Mouse (Mus musculus) MN1 (cell line): ENCODE measurements around the gene Acsl1.

Experiments
- DNase-seq: peaks from one replicate; pipeline ENCODE4 v3.0.0-alpha.2; 2016; ENCODE audit warnings: low spot score

The Acsl1 gene

DNA sequence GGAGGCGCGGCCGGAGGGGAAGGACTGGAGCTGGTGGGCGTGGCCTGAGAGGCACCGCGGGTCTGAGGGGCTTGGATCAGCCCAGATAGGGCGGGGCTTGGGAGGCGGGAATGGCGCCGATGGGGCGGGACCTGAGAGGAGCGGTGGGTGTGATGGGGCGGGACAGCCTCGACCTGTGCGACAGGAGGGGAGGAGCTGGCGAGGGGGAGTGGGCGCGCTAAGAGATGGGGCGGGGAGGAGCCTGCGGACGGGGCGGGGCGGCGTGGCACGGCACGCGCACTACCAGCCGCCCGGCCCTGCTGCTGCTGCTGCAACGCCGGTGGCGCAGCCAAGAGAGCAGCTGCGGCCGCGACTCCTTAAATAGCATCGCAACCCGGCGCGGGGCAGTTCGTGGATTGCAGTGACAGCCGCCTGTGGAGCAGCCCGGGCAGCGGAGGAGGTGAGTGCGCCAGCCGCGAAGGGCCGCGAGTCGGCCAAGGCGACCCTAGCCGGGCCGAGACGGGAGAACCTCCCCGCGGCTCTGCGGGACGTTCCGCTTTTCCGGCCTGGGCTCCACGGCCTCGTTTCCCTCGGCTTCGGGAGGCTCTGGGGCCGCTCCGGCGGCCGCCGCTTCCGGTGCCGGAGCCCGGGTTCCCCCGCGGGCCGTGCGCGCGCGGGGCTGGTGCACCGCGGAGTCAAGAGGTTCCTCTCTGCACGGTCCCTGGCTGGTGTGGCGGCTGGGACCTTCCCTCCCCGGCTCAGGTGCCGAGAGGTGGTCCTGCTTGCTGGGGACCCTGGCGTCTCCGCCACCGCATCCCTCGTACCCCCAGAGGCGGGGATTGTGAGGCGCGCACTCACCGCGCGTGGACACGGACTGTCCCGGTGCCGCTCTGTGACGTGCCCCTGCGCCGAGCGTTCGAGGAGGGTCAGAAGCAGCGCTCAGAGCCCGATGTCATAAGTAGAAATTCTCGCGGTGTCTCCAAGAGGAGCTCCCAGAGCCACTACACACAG lies at the start of gene Acsl1:
Gene Acsl1, plus strand, starts transcription at position 246 of the 990 bp plus-strand sequence.
- peak; percentile 97 for DNase-seq

DNA sequence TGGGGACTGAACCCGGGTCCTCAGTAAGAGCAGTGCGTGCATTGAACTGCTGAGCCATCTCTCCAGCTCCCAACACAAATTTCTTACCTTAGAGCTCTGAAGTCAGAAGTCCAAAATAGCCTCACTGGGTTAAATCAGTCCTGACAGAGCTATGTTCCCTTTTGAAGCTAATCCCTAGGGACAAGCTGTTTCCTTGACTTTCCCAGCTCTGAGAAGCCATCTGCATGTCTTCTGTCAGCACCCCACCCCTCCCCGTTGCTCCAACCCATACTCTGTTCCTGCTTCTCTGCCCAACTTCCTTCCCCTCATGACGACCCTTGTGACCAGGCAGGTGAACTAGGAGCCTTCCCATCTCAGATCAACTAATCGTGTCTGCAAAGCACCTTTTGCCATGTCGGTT lies 49.3 kb upstream of the Acsl1 start:
- peak; percentile 85 for DNase-seq

DNA sequence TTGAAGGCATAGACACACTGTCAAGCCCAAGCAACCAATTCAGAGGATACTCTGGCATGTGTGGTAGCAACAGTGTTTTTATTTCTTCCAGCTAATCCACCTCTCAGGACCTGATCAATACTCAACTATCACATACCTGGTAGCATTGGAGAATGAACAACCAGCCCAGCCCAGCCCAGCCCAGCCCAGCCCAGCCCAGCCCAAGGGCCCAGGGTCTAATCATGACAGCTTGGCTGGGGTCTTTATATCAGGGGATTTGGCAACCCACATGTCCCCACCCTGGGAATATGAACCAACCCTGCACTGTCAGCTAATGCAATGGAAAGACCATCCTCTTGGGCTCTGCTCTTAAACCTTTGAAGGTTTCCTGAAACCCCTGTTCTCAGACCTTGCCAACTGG lies 42.9 kb upstream of the Acsl1 start:
- DNase-seq = no peak

DNA sequence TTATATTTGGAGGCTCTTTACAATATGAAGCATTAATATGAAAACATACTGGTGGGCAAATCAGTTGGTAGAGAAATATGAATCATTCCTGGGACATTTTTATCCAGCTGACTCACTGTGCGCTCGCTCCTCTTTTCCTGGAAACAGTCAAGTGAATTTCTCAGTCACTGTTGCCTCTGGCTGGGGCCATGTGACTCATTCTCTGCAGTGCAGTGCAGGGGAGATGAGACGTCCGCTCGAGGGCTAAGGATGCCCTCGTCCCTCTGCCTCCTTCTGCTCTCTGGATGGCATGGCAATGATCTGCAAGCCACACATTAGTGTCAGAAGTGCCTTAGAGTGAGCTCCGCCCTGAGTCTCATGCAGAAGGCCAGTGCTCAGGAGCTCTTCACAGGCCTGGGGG lies 41.0 kb upstream of the Acsl1 start:
- peak; percentile 37 for DNase-seq

DNA sequence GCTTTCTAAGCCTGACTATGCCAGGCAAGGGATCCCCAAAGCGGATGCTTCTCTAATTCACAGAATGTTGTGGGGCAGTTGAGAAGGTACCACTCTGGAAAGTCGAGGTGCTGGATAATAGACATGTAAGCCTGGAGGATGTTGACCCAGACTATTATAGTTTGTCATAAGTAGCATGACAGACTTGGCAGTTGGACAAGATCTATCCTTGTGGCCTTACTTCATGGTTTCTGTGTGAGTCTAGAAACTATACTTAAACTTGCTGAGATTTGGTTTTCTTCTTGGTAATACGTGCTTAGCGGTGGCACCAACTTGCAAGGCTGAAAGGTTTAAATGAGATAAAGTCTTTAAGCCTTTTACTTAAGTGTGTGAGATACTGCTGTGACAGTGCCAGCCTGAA lies 38.9 kb upstream of the Acsl1 start:
- no peak for DNase-seq

DNA sequence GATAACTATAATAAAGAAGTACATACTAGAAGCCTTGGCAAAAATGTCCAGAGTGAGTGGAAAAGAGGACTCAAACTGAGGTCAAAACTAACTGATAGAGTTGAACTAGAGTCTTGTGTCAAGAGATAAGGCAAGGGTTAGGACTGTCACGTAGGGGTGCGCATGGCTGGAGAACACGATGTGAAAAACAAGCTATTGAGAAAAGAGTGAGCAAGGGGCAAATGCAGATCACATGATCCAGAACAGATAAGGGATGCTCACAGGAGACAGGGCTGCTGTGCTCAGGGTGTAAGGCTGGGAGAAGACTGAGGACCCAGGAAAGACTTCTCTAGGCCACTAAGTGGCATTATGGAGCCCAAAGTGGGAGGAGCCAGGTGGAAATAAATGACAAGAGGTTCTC lies 38.3 kb upstream of the Acsl1 start:
- DNase-seq = no peak

DNA sequence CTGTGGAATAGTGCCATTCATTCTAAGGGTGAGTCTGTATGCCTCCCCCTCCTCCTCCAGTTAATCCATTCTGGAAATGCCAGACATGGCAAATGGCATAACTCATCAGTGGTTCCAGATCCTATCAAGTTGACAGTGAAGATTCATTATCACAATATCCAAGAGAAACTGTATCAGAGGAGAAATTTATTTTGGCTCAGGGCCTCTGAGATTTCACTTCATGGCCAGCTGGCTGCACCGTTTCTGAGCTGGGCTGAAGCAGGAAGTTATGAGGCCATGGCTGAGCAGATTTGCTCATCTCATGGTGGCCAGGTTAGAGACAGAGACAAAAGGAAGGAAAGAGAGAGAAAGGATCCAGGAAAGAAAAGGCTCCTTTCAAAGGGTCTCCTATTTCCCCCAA lies 37.2 kb upstream of the Acsl1 start:
- peak; percentile 16 for DNase-seq

DNA sequence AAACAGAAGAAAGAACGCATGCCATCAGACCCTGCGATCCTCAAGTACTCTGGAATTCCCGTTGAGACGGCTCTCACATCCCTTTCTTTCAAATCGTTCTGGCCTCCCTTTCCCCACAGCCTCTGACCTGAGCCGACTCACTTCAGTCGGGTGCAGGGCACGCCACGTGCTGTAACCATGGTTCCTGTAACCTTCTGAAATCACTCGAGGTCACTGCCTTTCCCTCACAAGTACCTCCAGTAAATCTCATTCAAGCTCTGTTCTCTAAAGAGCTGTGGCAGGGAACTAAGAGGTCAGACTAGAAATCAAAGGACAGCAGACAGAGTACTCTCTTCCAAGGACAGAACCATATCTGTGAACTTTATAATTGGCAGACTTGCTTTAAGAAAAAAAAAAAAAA lies 32.3 kb upstream of the Acsl1 start:
- DNase-seq = no peak

DNA sequence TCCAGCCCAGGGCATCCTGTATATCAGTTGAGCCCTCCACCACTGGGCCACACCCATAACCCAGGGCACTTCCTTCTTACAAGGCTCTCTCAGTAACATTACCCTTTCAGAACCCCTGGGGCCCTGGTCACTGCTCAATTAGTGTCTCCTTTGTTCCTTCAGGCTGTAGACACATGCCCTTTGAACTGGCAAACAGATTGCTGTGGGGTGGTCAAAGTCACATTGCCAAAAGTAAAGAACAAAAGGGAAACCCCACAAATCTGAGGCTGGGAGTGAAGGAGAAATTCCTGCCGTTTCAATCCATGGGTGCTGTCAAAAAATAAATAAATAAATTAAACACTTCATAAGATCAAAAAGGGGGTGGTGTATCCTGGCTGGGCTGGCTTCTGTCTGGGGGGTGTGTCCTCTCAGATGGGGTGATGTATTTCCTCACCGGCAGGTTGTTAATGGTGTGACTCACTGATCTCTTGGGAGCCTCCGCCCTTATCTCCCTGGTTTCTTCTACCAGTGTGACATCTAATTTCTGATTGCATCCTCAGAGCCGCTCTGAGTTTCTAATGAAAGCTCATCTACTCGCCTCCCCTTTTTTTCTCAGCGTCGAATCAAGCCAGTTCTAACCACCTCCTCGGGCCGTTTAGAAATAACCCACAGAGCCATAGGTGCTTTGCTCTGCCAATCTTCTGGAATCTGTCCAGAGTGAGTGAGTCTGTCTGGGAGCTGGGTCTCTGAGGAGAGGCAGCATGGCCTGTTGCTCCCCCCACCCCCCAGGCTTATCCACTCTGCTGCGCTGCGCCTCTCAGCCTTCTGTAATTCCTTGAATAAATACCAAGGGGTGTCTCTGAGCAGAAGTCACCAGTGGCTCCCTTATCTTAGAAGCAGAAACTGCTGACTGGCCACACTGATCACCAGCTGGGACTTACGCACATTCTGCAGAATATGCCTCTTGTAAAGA lies 24.6 kb upstream of the Acsl1 start:
- DNase-seq = peak; percentile 84

DNA sequence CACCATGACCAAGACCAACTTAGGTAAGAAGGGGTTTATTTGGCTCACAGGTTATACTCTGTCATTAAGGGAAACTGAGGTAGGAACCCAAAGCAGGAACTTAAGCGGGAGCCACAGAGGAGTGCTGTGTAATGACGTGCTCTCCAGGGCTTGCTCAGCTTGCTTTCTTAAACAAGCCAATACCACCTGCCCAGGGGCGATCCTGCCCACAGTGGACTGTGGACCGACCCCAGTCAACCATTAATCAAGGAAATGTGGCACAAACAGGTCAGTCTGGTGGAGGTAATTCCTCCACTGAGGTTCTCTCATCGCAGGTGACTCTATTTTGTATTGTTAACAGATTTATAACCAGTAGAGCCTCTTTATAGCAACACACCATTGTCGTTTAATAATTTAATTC lies 23.5 kb upstream of the Acsl1 start:
- DNase-seq = no peak

DNA sequence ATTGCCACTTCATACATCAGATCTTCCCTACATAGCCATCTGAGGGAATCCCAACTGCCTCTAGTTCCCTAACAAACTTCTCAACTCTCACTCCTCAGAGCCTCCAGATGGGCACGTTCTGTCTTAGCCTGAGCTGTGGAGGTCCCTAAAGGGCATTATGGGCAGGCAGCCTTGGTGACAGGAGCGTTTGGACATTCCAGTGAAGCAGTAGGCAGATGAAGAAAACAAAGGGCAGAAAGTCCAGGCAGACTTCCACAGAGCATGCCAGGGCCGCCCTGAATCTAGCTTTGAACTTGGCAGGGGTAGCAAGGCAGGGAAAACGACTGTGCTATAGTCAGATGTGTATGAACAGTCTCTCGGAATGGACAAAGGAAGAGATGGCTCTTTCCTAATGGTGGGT lies 22.2 kb upstream of the Acsl1 start:
- DNase-seq = no peak

DNA sequence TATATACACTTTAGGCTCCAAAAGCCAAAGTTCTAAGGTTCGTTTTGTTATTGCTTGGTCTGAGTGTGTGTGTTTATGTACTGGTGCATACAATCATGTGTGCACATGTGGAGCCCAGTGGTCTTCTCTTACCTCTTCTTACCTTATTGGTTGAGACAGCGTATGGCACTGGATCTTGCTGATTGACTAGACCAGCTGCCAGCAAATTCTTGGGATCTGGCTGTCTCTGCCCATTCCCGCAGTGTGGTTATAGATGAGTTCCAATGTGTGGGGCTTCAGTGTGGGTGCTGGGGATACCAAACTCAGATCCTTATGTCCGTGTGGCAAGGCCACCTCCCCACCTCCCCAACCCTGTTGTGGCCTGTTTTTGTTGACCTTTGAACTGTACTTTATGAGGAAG lies 21.8 kb upstream of the Acsl1 start:
- no peak for DNase-seq

DNA sequence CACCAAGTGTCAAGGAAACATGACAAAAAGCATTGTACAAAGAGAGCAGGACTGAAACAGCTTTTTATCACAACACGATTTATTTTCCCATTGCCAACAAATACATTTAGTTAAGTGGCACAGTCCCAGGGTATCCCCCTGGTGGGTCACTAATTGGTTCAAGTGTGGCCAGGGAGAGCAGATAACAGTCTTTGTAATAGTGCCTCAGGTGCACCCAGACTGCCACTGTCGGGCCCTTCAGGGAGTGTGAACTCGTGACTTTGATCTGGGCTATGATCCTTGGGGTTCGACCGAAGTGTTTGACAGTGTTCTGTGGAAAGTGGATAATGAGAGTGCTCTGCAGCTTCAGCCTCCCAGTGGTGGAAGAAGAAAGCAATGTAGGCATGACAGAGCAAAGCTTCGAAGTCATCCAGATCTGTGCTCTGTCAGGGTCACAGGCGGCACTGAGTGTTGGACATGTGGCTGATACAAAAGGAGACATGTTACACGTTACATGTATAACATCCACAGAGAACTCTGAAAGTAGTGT lies 21.1 kb upstream of the Acsl1 start:
- peak; percentile 35 for DNase-seq

DNA sequence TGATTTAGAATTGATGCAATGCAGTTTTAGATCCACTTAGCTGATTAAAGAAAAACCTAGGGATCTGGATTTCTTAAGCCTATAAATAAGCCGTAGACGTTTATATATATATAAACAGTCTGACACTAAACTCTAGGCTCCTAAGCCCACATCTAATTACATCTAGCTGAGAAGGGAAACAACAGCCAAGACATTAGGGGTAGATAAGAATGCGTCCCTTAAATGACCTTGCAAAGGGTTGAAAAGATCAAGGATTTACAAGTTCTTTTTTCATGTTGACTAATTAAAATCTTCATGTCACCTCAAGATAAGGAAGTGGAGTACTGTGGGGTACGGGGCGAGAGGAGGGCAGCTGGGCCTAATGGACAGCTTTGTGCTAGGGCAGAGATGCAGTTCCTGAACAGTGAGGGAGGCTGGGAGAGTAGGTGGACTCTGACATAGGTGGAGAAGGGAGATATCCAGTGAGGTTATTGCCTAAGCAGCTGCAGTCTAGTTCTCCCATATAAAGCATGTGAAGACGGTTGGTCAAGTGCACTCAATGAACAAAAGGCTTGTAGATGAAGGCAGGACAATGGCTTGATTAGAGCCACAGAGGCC lies 12.5 kb upstream of the Acsl1 start:
- DNase-seq = no peak

DNA sequence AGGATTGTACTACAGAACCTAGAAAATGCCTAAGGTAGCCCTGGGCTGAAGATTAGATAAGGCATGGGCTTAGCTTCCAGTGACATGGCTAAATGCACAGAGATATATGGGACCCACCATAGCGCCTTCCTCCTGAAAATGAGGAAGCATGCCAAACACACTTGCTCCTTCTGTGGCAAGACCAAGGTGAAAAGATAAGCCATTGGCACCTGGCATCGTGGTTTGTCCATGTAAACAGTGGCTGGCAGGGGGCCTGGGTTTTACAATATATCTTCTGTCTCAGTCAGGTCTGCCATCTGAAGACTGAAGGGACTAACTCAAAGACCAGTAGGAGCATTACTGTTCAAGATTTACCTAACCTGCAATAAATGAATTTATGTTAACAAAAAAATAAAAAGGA lies 2.4 kb upstream of the Acsl1 start:
- no peak for DNase-seq

DNA sequence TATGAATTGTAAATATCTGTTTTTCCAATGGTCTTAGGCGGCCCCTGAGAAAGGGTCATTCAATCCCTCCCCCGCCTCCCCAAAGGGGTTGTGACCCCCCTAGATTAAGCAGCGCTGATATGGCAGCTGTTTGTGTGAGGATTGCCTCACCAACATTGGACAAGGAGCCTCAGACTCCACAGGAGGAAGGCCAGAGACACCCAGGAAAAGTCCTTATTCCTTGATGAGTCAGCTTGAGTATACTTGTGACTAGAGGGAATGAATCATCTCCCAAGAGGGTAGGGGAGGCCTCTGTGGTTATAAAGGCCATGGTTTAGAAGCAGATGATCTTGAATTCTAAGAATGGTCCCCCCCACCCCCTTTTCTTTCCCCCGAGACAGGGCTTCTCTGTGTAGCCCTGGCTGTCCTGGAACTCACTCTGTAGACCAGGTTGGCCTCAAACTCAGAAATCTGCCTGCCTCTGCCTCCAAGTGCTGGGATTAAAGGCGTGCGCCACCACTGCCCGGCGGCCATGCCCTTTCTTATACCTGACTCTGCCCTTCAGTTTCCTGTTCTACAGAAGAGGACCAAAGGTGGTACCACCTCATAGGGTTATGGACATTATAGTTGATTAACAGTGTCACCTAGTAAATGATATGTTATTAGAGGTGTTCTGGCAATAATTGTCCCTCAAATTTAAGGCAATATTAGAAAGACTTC lies 1.6 kb upstream of the Acsl1 start:
- peak; percentile 64 for DNase-seq

DNA sequence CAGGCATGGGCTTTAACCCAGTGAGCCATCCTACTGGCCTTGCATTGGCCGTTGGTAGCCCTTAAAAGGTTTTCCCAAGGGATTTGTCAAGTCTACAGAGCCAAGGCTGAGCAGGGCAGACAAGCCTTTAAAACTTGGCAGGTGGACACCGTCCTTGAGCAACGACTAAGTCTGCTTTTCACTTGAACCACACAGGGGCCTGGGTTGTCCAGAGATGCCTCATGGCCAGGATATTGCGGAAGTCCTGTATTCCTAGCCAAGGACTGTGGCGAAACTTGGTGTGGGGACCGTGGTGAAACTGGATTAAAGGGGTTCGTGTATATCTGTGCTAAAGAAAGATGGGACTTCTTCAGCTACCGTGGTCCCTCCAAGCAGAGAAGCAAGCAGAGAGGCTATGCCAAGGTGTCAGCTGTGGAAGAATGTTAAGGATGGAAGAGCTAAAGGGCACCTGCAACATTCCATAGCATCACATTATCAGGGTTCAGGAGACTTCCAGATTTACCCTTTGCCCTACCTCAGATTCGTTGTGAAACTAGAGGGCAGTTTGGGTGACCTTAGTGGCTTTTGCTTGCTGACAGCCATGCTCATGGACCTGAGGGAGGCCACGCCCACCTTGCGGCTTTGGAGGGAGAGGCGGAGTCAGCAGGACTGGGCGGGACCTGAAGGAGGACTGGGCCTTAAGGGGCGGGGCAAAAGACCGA lies 596 bp upstream of the Acsl1 start:
- DNase-seq = peak; percentile 68

DNA sequence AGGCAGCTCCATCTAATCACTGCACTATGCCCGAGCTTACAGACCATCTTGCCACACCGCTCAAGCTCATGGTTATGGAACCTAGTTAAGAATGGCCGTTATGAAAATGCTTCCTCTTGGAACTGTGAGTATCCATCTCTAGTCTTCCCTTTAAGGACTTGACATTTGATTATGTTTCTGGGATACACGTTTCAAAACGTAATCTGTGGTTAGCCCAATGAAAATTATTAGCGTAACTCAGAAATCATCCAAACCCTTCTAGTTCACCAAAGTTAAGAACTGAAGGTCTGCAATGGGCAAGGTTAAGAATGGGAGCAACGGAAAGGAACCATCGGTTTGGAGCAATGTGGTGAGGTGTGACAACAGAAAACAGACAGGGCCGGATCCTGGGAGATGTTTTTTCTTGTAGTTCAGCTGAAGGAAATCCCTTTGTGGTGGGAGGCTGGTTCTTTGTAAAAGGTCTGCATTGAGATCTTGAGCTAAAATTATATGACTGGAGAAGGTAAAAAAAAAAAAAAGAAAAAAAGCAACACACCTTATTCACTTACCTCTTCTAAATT lies 1.2 kb downstream of the Acsl1 start:
- DNase-seq = peak; percentile 35

DNA sequence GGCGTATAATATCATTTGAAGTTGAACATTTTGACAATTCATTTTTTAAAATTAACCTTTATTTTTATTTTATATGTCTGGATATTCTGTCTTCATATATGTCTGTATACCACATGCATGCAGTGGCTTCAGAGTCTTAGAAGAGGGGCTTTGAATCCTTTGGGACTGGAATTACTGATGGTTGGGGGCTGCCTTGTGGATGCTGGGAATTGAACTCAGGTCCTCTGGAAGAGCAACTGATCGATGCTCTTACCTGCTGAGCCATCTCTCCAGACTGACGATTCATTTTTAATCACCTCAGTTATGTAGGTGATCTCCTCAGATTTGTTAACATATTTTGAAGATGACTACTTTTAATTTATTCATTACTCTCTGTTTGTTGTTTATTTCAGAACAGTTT lies 3.3 kb downstream of the Acsl1 start:
- DNase-seq = no peak

DNA sequence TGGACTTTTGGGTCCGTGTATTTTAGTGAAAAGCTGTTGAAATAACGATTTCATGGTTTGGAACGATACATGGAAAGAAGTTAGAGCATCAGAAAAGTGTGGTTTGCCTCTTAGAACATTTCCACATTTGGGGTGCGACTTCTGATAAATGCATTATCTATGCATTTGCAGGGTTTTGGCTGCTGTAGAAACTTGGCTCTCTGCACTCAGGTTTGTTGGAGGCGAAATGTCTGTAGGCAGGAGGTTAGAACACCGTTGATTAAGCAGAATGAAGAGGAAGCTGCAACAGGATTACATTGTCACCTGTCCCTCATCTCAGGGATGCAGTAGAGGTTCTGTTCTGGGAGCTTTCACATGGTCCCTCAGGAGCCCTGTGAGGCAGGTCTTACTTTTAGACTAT lies 3.8 kb downstream of the Acsl1 start:
- no peak for DNase-seq

DNA sequence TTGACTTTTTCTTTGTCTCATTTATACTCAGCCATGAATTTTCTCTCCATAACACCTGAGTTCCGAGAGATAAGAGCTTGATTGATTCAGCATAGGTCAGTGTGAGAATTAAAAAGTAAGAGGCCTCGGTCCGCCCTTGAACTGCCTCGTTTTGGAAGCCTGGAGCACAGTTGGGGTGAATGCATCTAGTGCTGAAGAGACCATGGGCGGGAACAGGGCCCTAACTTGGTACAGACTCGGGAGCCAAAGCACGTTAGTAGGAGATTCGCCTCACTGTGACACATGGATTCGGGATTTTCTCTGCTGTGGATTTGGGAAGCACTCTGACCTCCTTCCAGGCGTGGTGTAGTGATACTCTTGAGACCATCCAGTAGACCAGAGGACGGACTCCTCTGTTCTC lies 4.6 kb downstream of the Acsl1 start:
- DNase-seq = no peak
